Mouse (Mus musculus) heart, adult 2 months (tissue): ENCODE measurements around the gene Cntfr. TPM values are rescaled to one million over a fixed set of nuclear protein-coding genes. Genes with fewer than 3 reads are reported as not detected.

Experiments
- DNase-seq, 2 experiments: peaks; one replicate each; pipeline ENCODE4 v3.0.0; 2021
- H3K27ac ChIP-seq: fragments of 200-600 bp; 2 replicates; pipeline ENCODE4 v1.8.1; 2022
- H3K27me3 ChIP-seq: fragments of 200-500 bp; 2 replicates; pipeline ENCODE4 v1.6.1; 2012; ENCODE audit warnings: mild to moderate bottlenecking, low read length, inconsistent platforms, mixed read lengths; ENCODE audit not compliant: control insufficient read depth, insufficient read depth
- H3K36me3 ChIP-seq: fragments of 200-500 bp; 2 replicates; pipeline ENCODE4 v1.6.1; 2012; ENCODE audit warnings: low read length, inconsistent platforms; ENCODE audit not compliant: control insufficient read depth, insufficient read depth
- H3K4me1 ChIP-seq: fragments of 200-500 bp; 2 replicates; pipeline ENCODE4 v1.6.1; 2011; ENCODE audit warnings: low read length; ENCODE audit not compliant: control insufficient read depth, insufficient read depth
- H3K4me3 ChIP-seq: fragments of 200-600 bp; 2 replicates; pipeline ENCODE4 v1.8.1; 2022
- H3K79me2 ChIP-seq: fragments of 200-500 bp; replicated peaks from 2 replicates; pipeline ENCODE4 v1.6.1; 2012; ENCODE audit warnings: mild to moderate bottlenecking, inconsistent platforms, low read length, moderate library complexity, mixed read lengths; ENCODE audit not compliant: control insufficient read depth, insufficient read depth
- H3K9ac ChIP-seq: fragments of 200-500 bp; 2 replicates; pipeline ENCODE4 v1.6.1; 2012; ENCODE audit warnings: low read depth, mild to moderate bottlenecking, control low read depth, inconsistent platforms, low read length, mixed read lengths
- CTCF ChIP-seq: fragments of 200-600 bp; IDR thresholded peaks from 2 replicates; pipeline ENCODE4 v1.8.1; 2022; ENCODE audit warnings: antibody characterized with exemption, mild to moderate bottlenecking, moderate library complexity
- EP300 ChIP-seq: fragments of 200-500 bp; IDR thresholded peaks from 2 replicates; pipeline ENCODE4 v1.6.1; 2011; ENCODE audit warnings: low read depth, low read length, control low read depth; ENCODE audit not compliant: insufficient read depth
- POLR2A ChIP-seq: fragments of 200-500 bp; IDR thresholded peaks from 2 replicates; pipeline ENCODE4 v1.6.1; 2011; ENCODE audit warnings: mild to moderate bottlenecking, low read depth, low read length, control low read depth; ENCODE audit not compliant: insufficient read depth
- WGBS: fragments of 180-500 bp; shearing (Covaris S2); methylation state at CpG from one replicate; pipeline ENCODE4 v1.1.7; 2018; 5-methylcytosine and 5-hydroxymethylcytosine counted together
- intact Hi-C: fragments of 180-260 bp; cut with DNase I; formaldehyde crosslinking; loops from one replicate; pipeline ENCODE4 v1.15.1; 2025
- polyA plus RNA-seq: library from polyadenylated mRNA; depleted of rRNA; stranded (reverse); fragments of >200 nt; gene quantifications from 2 replicates; pipeline ENCODE4 v1.2.3, GENCODE M21; 2012
- total RNA-seq, 2 experiments: library from RNA; stranded (reverse); gene quantifications; 2 replicates each; pipeline ENCODE4 v1.2.3; 2021

The Cntfr gene
- total and polyA plus RNA-seq, 3 experiments = 4.1 to 11.4 (median 5.4) TPM

DNA sequence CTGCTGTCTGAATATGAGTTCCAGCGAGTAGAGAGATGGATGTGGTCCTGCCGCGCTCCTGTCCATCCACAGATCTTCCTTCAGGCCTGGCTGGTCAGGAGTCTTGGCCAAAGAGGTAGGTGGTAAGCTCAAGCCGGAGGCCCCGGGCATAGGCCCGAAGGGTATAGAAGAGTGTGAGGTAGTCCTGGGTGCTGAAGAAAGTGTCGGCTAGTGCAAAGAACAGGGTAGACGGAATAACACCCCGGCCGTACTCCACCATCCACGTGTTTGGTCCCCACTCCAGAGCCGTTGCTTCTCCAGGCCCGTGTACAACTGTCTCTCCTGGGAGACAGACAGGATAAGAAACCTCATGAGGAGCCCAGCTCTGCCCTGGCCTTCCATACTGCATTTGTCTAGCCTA is 42.4 kb upstream of the Cntfr start:
- no peak for TF ChIP-seq EP300
- no peak for TF ChIP-seq CTCF
- TF ChIP-seq POLR2A = no peak
- no peak for DNase-seq
- peaks cover 5% of the 10 kb centered on the region for H3K4me1 ChIP-seq
- H3K27ac ChIP-seq = no peak overlapping the region
- H3K9ac ChIP-seq = no peak overlapping the region
- 94% methylated on average over 13 of the region's 13 CpGs for WGBS
- H3K36me3 ChIP-seq = no peaks in the 10 kb centered on the region
- no peaks in the 10 kb centered on the region for H3K79me2 ChIP-seq
- H3K27me3 ChIP-seq = no peaks in the 10 kb centered on the region
- intact Hi-C loops = no loop called here
- H3K4me3 ChIP-seq = no peak overlapping the region

DNA sequence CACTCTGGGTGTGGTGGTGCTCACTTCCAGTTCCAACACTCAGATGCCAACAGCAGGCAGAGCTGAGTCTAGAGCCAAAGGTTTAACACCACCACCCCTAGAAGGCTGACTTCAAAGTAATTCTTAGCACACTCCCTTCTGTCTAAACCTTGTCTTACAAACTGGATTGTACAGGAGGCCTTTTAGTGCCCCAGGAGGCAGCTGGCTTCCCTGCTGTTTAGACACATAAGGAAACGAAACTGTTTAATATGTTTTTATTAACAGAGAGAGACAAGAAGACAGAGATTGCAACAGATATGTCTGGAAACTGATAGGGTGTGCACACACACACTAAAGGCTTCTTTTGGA is 41.3 kb upstream of the Cntfr start:
- no peak overlapping the region for H3K9ac ChIP-seq
- H3K4me1 ChIP-seq = peaks cover 5% of the 10 kb centered on the region
- WGBS = 80% methylated on average over 1 of the region's 1 CpGs
- intact Hi-C loops = no loop called here
- DNase-seq = no peak
- no peak overlapping the region for H3K4me3 ChIP-seq
- TF ChIP-seq EP300 (no peak), CTCF (no peak), POLR2A (no peak)
- no peaks in the 10 kb centered on the region; the same call in 1 of the 2 replicates for H3K27me3 ChIP-seq
- no peaks in the 10 kb centered on the region for H3K79me2 ChIP-seq
- no peaks in the 10 kb centered on the region for H3K36me3 ChIP-seq
- no peak overlapping the region for H3K27ac ChIP-seq

GRCm38 (mm10) chr4:41737602-41738255 is 40.8 kb upstream of the Cntfr start:
- 22% methylated on average over 8 of the region's 8 CpGs for WGBS
- Histone ChIP-seq H3K79me2 (no peaks in the 10 kb centered on the region), H3K27me3 (peaks cover 1% of the 10 kb centered on the region), H3K9ac (no peak overlapping the region), H3K4me1 (peaks cover 5% of the 10 kb centered on the region), H3K27ac (no peak overlapping the region), H3K4me3 (no peak overlapping the region), H3K36me3 (no peaks in the 10 kb centered on the region)
- intact Hi-C loops = loop anchor here (1.0 to 2.0 kb wide), 2 partner anchors 15 to 23 kb away; partner anchors contain the start of gene Dctn3
- peak; percentile 77 to 78 for DNase-seq
- TF ChIP-seq POLR2A (no peak), CTCF (peak; percentile 88), EP300 (peak; percentile 88)

GRCm38 (mm10) chr4:41731052-41731765 is 34.3 kb upstream of the Cntfr start, which contains the start of gene Arid3c:
Gene Arid3c, minus strand, starts transcription at chr4:41731142.
- 2% methylated on average over 47 of the region's 50 CpGs for WGBS
- Histone ChIP-seq H3K4me1 (no peaks in the 10 kb centered on the region), H3K4me3 (peak within 1 kb of the TSS; percentile 20; the same call in 1 of the 2 replicates), H3K79me2 (no peaks in the 10 kb centered on the region), H3K27ac (no peak within 1 kb of the TSS), H3K36me3 (no peaks in the 10 kb centered on the region), H3K9ac (no peak within 1 kb of the TSS), H3K27me3 (peaks cover 11% of the 10 kb centered on the region)
- intact Hi-C loops = no loop called here
- no peak for DNase-seq
- TF ChIP-seq CTCF = no peak
- no peak for TF ChIP-seq EP300
- TF ChIP-seq POLR2A = no peak

GRCm38 (mm10) chr4:41726826-41727621 is 30.1 kb upstream of the Cntfr start:
- no peak overlapping the region for H3K4me3 ChIP-seq
- no peaks in the 10 kb centered on the region for H3K79me2 ChIP-seq
- DNase-seq = no peak
- no peak for TF ChIP-seq EP300
- no peak for TF ChIP-seq CTCF
- TF ChIP-seq POLR2A = no peak
- H3K4me1 ChIP-seq = peaks cover 3% of the 10 kb centered on the region
- no peak overlapping the region for H3K27ac ChIP-seq
- H3K36me3 ChIP-seq = no peaks in the 10 kb centered on the region; the same call in 1 of the 2 replicates
- 22% methylated on average over 20 of the region's 20 CpGs for WGBS
- H3K9ac ChIP-seq = no peak overlapping the region
- intact Hi-C loops = no loop called here
- H3K27me3 ChIP-seq = peaks cover 11% of the 10 kb centered on the region
